ENCODE assay signal across 12 mouse cellular contexts in genomic region chr9:63749296-63749915, GRCm38 (mm10). TPM values are rescaled to one million over a fixed set of nuclear protein-coding genes. Genes with fewer than 3 reads are reported as not detected.
A peak's percentile ranks its signal among the peaks of the same experiment; 100 is the strongest.
DNase-seq lines count a peak whose midpoint lies in the region; ATAC-seq lines count a peak whose summit lies in the region.
"Had no signal": no experiment of that assay in that cellular context is flagged by ENCODE, and none has a peak within 500 bp of the region (broad histone marks: within the 10 kb centered on the region; RNA-seq: fewer than 3 reads in every experiment).

No protein-coding gene starts in this region.

- H3K27me3 ChIP-seq in hindbrain, embryonic 10.5 days (ENCODE audit: insufficient read depth, poor library complexity, severe bottlenecking), result no peaks in the 10 kb centered on the region
- H3K27me3 ChIP-seq in hindbrain, embryonic 13.5 days, result 0 out of 2 replicates have a peak, but pooled peaks cover 3% of the 10 kb centered on the region
- no peaks in the 10 kb centered on the region for H3K27me3 ChIP-seq in stomach, embryonic 14.5 days (ENCODE audit: control insufficient read depth, insufficient read depth, low read length)
- 0 out of 2 replicates have a peak, but pooled peaks cover 2% of the 10 kb centered on the region for H3K27me3 ChIP-seq in forebrain, embryonic 16.5 days (replicated peaks; ENCODE audit: control insufficient read depth, insufficient read depth, low read length)
- H3K27me3 ChIP-seq: hindbrain, embryonic 15.5 days had no signal

- peak overlapping the region; percentile 24; the same call in 1 of the 2 replicates for H3K27ac ChIP-seq in hindbrain, embryonic 10.5 days
- no peak overlapping the region for H3K27ac ChIP-seq in hindbrain, embryonic 13.5 days
- H3K27ac ChIP-seq in stomach, embryonic 14.5 days (ENCODE audit: low read length), result peak overlapping the region; percentile 6; the same call in 1 of the 2 replicates
- no peak overlapping the region for H3K27ac ChIP-seq in forebrain, embryonic 16.5 days (ENCODE audit: low read length)
- H3K27ac ChIP-seq: hindbrain, embryonic 15.5 days had no signal

- 61% methylated on average over 15 of the region's 15 CpGs for WGBS in hindbrain, embryonic 10.5 days
- 57% methylated on average over 15 of the region's 15 CpGs for WGBS in hindbrain, embryonic 13.5 days
- WGBS in stomach, embryonic 14.5 days, result 44% methylated on average over 15 of the region's 15 CpGs
- 35% methylated on average over 15 of the region's 15 CpGs for WGBS in forebrain, embryonic 16.5 days

- DNase-seq in hindbrain, embryonic 10.5 days (ENCODE audit: low spot score), result no peak
- peak; percentile 83 for DNase-seq in retina, postnatal 1 day
- no peak for DNase-seq in retina, embryonic 14.5 days (ENCODE audit: low spot score)
- DNase-seq in embryo, embryonic 10.5 days (ENCODE audit: low spot score), result no peak
- DNase-seq: adrenal gland, postnatal 10 days; cerebellum, postnatal 25 days had no signal

- no peak overlapping the region for H3K9ac ChIP-seq in hindbrain, embryonic 13.5 days
- no peak overlapping the region for H3K9ac ChIP-seq in stomach, embryonic 14.5 days (replicated peaks; ENCODE audit: low read depth, low read length)
- no peak overlapping the region for H3K9ac ChIP-seq in forebrain, embryonic 16.5 days (replicated peaks; ENCODE audit: low read depth, low read length)
- H3K9ac ChIP-seq: hindbrain, embryonic 15.5 days had no signal

- no peak overlapping the region for H3K4me2 ChIP-seq in hindbrain, embryonic 13.5 days
- H3K4me2 ChIP-seq in stomach, embryonic 14.5 days (replicated peaks; ENCODE audit: low read depth, low read length), result no peak overlapping the region; the same call in 1 of the 2 replicates
- no peak overlapping the region for H3K4me2 ChIP-seq in forebrain, embryonic 16.5 days (ENCODE audit: low read length)

- no peak for ATAC-seq in hindbrain, embryonic 13.5 days (ENCODE audit: low FRiP score)
- peak; percentile 25 for ATAC-seq in inflammation-experienced regulatory T-cells, adult 6 months
- no peak for ATAC-seq in stomach, embryonic 14.5 days (ENCODE audit: insufficient number of reproducible peaks, insufficient read depth, low FRiP score, low read depth)
- no peak for ATAC-seq in forebrain, embryonic 16.5 days

- no peaks in the 10 kb centered on the region for H3K9me3 ChIP-seq in hindbrain, embryonic 10.5 days
- H3K9me3 ChIP-seq in hindbrain, embryonic 13.5 days, result no peaks in the 10 kb centered on the region
- no peaks in the 10 kb centered on the region for H3K9me3 ChIP-seq in stomach, embryonic 14.5 days (ENCODE audit: control insufficient read depth, low read depth, low read length)
- no peaks in the 10 kb centered on the region for H3K9me3 ChIP-seq in forebrain, embryonic 16.5 days (ENCODE audit: control insufficient read depth, low read length)
- H3K9me3 ChIP-seq: G1E; hindbrain, embryonic 15.5 days had no signal

- H3K4me1 ChIP-seq in hindbrain, embryonic 10.5 days (replicated peaks), result peaks cover 96% of the 10 kb centered on the region
- peaks cover 82% of the 10 kb centered on the region for H3K4me1 ChIP-seq in hindbrain, embryonic 13.5 days (replicated peaks)
- peaks cover 80% of the 10 kb centered on the region for H3K4me1 ChIP-seq in stomach, embryonic 14.5 days (ENCODE audit: control insufficient read depth, insufficient read depth, low read length)
- H3K4me1 ChIP-seq in forebrain, embryonic 16.5 days (replicated peaks; ENCODE audit: control insufficient read depth, insufficient read depth, low read length), result peaks cover 5% of the 10 kb centered on the region

- H3K36me3 ChIP-seq in hindbrain, embryonic 10.5 days, result peaks cover 13% of the 10 kb centered on the region; the same call in 1 of the 2 replicates
- no peaks in the 10 kb centered on the region for H3K36me3 ChIP-seq in hindbrain, embryonic 13.5 days
- H3K36me3 ChIP-seq in stomach, embryonic 14.5 days (ENCODE audit: control insufficient read depth, insufficient read depth, low read length), result no peaks in the 10 kb centered on the region
- no peaks in the 10 kb centered on the region for H3K36me3 ChIP-seq in forebrain, embryonic 16.5 days (ENCODE audit: control insufficient read depth, insufficient read depth)
- H3K36me3 ChIP-seq: G1E; hindbrain, embryonic 15.5 days had no signal

- no peak overlapping the region for H3K4me3 ChIP-seq in hindbrain, embryonic 10.5 days
- H3K4me3 ChIP-seq in hindbrain, embryonic 13.5 days, result no peak overlapping the region
- H3K4me3 ChIP-seq in stomach, embryonic 14.5 days (ENCODE audit: low read depth, low read length), result no peak overlapping the region
- no peak overlapping the region for H3K4me3 ChIP-seq in forebrain, embryonic 16.5 days (replicated peaks; ENCODE audit: low read length)
- H3K4me3 ChIP-seq: hindbrain, embryonic 15.5 days had no signal

RNA-seq across cellular contexts. Expression of gene Smad3, which starts 8.4 kb away (rescaled TPM):
- 24.2 TPM in 2 replicates for polyA plus RNA-seq in hindbrain, embryonic 10.5 days (2016; fragmentation: Nextera tagmentation; extraction: Ambion mirVana)
- 11.9 and 12.0 TPM in 2 replicates for polyA plus RNA-seq in hindbrain, embryonic 13.5 days (2015; fragmentation: Nextera tagmentation; extraction: Ambion mirVana)
- polyA plus RNA-seq in inflammation-experienced regulatory T-cells, adult 6 months (2017; shearing (Covaris generic)), result 10 to 100 TPM; 16.5 to 24.6 (median 16.8) TPM
- polyA plus RNA-seq in stomach, embryonic 14.5 days (2014; fragmentation: Nextera tagmentation; extraction: Ambion mirVana), result 16.5 and 17.3 TPM in 2 replicates
- polyA plus RNA-seq in forebrain, embryonic 16.5 days (2015; fragmentation: Nextera tagmentation; extraction: Ambion mirVana), result 7.4 and 7.8 TPM in 2 replicates

Comparison
In these comparisons a context has a peak if more than half of its experiments do, and no peak if none do; other contexts are left out.
1. H3K27ac ChIP-seq: peak in hindbrain, embryonic 10.5 days (single experiment) and stomach, embryonic 14.5 days (single experiment); none in hindbrain, embryonic 13.5 days (single experiment) and forebrain, embryonic 16.5 days (single experiment).